Mouse (Mus musculus): ENCODE results near the gene Iqcg. TPM values are rescaled to one million over a fixed set of nuclear protein-coding genes. Genes with fewer than 3 reads are reported as not detected.
"Not testable (repeated sequence)": the region's sequence is repeated elsewhere in the genome, so short reads cannot be mapped to it uniquely, and the experiment has no call there.

Gene Iqcg
- polyA plus RNA-seq (2012; rRNA removed): 0.63 and 0.81 TPM in 2 replicates

- peak; percentile 37 for DNase-seq (ENCODE audit: low read depth)
Observed at GRCm38 (mm10) chr16:33056095-33056785, at the start of gene Iqcg, which contains the start of gene Rpl35a. Gene Iqcg (minus strand): TSS chr16:33056218. Gene Rpl35a (plus strand): TSS chr16:33056453.

DNA sequence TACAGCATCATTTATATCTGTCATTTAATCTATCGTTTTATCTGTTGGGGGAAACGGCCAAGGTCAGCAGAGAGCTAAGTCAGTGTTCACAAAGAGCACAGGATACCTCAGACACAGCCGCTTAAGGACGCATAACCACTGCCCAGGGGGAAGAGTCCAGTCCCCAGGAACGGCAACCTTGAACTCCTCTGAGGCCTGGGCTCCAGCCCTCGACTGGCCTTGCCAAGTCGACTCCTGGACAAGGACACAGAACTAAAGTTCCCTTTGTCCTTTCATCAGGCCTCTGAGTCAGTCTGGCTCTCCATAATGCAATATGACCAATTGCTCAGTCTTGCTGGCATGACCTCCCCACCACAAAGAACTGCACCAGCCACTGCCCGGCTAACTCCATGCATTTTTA, 29.6 kb upstream of the Iqcg start:
- no peak for DNase-seq (ENCODE audit: low read depth)

GRCm38 (mm10) chr16:33083996-33084395, 28.0 kb upstream of the Iqcg start:
- DNase-seq (ENCODE audit: low read depth): no peak

- no peak for DNase-seq (ENCODE audit: low read depth)
Observed at GRCm38 (mm10) chr16:33082951-33083350, 26.9 kb upstream of the Iqcg start.

- no peak for DNase-seq (ENCODE audit: low read depth)
Observed at GRCm38 (mm10) chr16:33080063-33080462, 24.0 kb upstream of the Iqcg start.

DNA sequence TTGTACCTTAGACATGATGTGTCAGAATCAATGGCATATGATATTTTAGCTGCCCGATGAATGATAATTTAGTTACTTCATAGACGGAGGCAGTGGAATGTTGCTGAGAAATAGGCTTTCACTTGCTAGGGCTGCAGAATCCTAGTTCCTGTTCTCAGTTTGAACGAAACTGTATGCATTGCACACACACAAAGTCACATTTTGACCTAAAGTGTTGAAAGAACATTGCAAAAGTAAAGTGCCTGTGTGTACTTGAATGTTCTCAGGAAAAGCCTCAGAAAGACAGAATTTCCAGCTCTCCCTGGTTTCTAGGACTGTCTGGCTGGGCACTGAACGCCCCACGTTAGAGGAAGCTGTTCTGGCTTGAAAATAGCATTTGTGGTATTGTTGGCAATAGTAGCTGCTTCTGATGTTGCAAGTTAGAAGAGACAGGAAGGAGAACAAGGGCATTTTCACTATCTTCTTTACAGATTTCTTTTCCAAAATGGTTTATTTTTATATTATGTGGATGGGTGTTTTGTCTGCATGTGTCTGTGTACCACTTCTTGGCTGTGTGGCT, 21.1 kb upstream of the Iqcg start:
- no peak for DNase-seq (ENCODE audit: low read depth)

- DNase-seq (ENCODE audit: low read depth): no peak
Observed at GRCm38 (mm10) chr16:33076078-33076477, 20.1 kb upstream of the Iqcg start.

DNA sequence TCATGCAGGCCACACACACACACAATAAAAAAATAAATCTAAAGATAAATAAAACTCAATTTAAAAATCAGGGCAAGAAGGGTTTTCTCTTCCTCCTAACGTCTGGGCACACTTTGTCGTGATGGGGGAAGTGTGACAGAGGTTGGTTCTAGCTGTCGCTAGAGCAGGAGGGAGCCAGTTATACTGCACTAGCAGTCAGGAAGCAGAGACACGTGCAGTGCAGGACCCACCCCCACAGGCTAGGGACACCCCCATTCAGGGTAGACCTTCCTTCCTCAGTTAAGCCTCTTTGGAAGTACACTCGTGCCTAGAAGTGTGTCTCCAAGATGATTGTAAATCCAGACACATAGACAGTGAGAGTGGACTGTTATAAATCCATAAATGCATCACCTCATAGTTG, 18.9 kb upstream of the Iqcg start:
- DNase-seq (ENCODE audit: low read depth): no peak

GRCm38 (mm10) chr16:33072871-33073557, 17.0 kb upstream of the Iqcg start:
- no peak for DNase-seq (ENCODE audit: low read depth)

DNA sequence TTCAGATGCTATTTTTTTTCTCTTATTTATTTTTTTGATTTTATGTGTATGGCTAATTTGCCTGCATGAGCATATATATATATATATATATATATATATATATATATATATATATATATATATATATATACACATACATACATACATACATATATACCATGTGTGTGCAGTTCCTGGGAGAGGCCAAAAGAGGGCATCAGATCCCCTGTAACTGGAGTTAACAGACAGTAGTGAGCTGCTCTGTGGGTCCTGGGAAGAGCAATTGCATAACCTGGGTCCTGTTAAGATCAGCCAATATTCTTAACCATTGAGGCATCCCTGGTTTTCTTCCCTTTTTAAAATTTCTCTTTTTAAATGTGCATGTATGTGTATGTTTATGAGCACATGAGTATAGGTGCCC, 14.9 kb upstream of the Iqcg start:
- DNase-seq (ENCODE audit: low read depth): no peak

DNA sequence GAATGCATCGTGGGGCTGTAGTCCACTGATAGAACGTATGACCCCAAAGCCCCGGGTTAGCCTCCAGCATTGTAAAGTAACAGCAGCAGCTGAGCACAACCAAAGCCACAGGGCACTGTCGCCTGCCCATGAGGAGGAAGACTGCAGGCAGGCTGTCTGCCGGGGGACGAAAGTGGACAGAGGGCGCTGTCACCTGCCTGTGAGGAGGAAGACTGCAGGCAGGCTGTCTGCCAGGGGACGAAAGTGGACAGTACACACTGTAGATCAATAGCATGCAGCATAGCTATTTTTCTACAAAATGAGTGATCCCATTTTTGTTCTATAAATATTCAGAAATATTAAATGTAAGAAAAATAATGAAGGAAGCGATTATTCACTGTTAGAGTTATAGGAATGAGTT, 8.6 kb upstream of the Iqcg start:
- no peak for DNase-seq (ENCODE audit: low read depth)

DNA sequence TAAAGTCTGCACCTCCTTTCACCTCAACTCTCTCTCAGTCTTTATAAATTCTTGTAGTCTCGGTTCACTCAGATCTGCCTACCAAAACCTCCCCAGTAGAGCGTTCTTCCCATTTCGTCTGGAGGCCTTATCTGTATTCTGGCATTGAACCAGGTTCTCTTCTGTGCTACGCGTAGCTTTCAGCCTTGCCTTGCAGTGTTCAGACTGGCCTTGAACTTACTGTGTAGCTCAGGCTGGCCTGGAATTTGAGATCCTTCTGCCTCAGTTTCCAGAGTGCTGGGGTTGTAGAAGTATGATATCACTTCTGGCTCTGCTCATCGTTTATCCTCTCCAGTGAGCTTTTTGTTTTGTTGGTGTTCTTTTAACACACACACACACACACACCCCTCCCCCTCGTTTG, 7.2 kb upstream of the Iqcg start:
- no peak for DNase-seq (ENCODE audit: low read depth)

GRCm38 (mm10) chr16:33062682-33063131, 6.7 kb upstream of the Iqcg start:
- no peak for DNase-seq (ENCODE audit: low read depth)

- DNase-seq (ENCODE audit: low read depth): peak; percentile 45
Observed at GRCm38 (mm10) chr16:33062024-33062681, 6.1 kb upstream of the Iqcg start, which contains the start of gene Lmln. Gene Lmln (plus strand): TSS chr16:33062521.

GRCm38 (mm10) chr16:33061400-33061799, 5.4 kb upstream of the Iqcg start:
- no peak for DNase-seq (ENCODE audit: low read depth)

- no peak for DNase-seq (ENCODE audit: low read depth)
Observed at GRCm38 (mm10) chr16:33060926-33061325, 4.9 kb upstream of the Iqcg start.

GRCm38 (mm10) chr16:33059471-33059870, 3.5 kb upstream of the Iqcg start:
- DNase-seq (ENCODE audit: low read depth): no peak

GRCm38 (mm10) chr16:33058656-33059055, 2.6 kb upstream of the Iqcg start:
- not testable (repeated sequence) for DNase-seq (ENCODE audit: low read depth)

DNA sequence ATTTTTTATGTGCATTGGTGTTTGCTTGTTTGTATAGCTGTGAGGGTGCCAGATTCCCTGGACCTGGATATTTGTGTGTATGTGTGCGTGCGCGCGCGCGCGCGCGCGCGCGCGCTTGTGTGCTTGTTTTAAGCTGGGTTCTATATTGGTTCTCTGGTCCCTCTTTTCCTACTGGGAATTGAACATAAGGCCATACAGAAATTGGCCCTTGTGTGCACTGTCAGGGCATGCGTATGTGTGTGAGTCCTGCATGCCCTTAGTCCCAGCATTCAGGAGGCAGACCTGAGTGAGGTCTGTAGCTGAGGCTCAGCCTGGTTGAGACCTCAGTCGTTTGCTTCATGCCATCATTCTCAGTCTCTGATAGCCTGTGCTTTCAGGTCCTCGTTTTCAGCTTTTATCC, 2.0 kb upstream of the Iqcg start:
- DNase-seq (ENCODE audit: low read depth): no peak

DNA sequence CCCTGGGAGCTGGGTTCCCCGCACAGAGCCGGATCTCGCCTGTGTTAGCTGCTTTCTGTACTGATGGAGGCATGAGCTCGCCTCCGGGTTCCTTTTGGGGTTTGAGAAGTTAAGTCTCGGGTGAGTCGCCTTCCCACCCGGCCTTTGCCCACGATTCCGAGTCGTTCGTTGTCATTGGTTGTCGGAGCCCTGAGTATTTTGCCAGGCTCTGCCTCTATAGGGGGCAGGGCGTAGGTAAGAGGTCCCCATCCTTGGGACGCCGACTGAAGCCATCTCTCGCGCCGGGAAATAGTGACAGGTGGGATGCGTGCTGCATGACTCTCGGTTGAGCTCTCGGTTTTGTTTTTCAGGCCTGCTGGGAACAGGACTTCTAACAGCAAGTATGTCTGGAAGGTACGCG, 768 bp upstream of the Iqcg start:
- no peak for DNase-seq (ENCODE audit: low read depth)

GRCm38 (mm10) chr16:33055655-33056054, 363 bp downstream of the Iqcg start:
- DNase-seq (ENCODE audit: low read depth): no peak

GRCm38 (mm10) chr16:33054927-33055326, 1.1 kb downstream of the Iqcg start:
- DNase-seq (ENCODE audit: low read depth): not testable (repeated sequence)
